Mouse (Mus musculus): ENCODE results near the gene Magi1. TPM values are rescaled to one million over a fixed set of nuclear protein-coding genes. Genes with fewer than 3 reads are reported as not detected.
A peak's percentile ranks its signal among the peaks of the same experiment; 100 is the strongest.

Magi1 gene
- total and polyA plus RNA-seq, 2 experiments, result 4.9 to 17.7 TPM

DNA sequence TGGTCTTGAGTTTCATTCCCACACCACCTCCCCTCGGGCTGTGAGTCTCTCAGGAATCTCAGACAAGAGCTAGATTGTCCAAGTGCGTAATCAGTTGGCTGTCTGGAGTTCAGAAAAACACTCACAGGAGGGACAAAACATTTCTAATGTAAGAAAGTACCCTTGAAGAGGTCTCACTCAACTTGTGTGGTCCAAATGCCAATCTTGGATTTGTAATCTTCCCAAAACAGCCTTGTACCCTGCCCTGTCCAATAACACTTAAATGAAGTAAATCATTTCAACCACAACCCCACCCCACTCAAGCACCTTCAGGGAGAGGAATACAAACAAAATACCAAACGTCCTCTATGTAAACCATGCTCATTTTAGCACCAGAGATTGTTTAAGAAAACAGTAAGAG lies 82.8 kb downstream of the Magi1 start:
- peaks cover 33% of the 10 kb centered on the region for H3K79me2 ChIP-seq (ENCODE audit: control insufficient read depth, insufficient read depth, low read length)
- H3K4me3 ChIP-seq (ENCODE audit: insufficient read depth, low read depth, low read length), result no peak overlapping the region
- no peak for TF ChIP-seq POLR2A (IDR thresholded peaks at IDR 0.05; ENCODE audit: extremely low read depth, insufficient read depth, low read length)
- no peak for TF ChIP-seq CTCF (IDR thresholded peaks at IDR 0.05; ENCODE audit: low read depth, low read length)
- H3K27me3 ChIP-seq (ENCODE audit: control insufficient read depth, insufficient read depth, low read length), result no peaks in the 10 kb centered on the region
- H3K4me1 ChIP-seq (ENCODE audit: control insufficient read depth, insufficient read depth, low read length), result peaks cover 6% of the 10 kb centered on the region
- no peak overlapping the region for H3K27ac ChIP-seq (replicated peaks; ENCODE audit: insufficient read depth, low read depth, low read length)
- no peak for DNase-seq (ENCODE audit: extremely low read depth, low read depth, low spot score)
- no peak overlapping the region for H3K9ac ChIP-seq (ENCODE audit: low read depth, low read length)
- 67% methylated on average over 3 of the region's 3 CpGs for WGBS
- no peaks in the 10 kb centered on the region for H3K36me3 ChIP-seq (ENCODE audit: control insufficient read depth, insufficient read depth, low read length)

DNA sequence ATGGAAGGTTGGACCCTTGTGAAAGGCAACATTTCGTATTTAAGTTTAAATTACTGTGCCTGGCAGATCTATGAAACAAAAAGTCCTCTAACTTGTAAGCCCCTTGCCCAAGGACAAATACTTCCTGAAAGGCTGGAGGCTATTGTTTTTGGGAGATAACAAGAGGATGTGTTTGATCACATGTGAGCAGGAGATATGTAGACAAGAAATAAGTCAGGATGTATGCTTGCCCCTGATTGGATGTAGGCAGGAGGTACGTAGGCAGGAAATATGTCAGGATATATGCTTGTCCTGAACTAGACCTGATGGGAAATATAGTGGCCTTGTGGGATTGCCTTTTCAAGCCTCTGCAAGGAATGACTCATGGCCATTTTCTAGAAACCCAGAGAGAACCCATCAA lies 84.0 kb downstream of the Magi1 start:
- WGBS, result 86% methylated on average over 2 of the region's 2 CpGs
- peak overlapping the region; percentile 26 for H3K27ac ChIP-seq (replicated peaks; ENCODE audit: insufficient read depth, low read depth, low read length)
- TF ChIP-seq CTCF (IDR thresholded peaks at IDR 0.05; ENCODE audit: low read depth, low read length), result no peak
- TF ChIP-seq POLR2A (IDR thresholded peaks at IDR 0.05; ENCODE audit: extremely low read depth, insufficient read depth, low read length), result no peak

GRCm38 (mm10) chr6:94197831-94198230 lies 85.9 kb downstream of the Magi1 start:
- no peak overlapping the region for H3K27ac ChIP-seq (replicated peaks; ENCODE audit: insufficient read depth, low read depth, low read length)
- no peak overlapping the region for H3K9ac ChIP-seq (ENCODE audit: low read depth, low read length)
- peaks cover 27% of the 10 kb centered on the region for H3K79me2 ChIP-seq (ENCODE audit: control insufficient read depth, insufficient read depth, low read length)
- H3K27me3 ChIP-seq (ENCODE audit: control insufficient read depth, insufficient read depth, low read length), result no peaks in the 10 kb centered on the region
- no peaks in the 10 kb centered on the region for H3K36me3 ChIP-seq (ENCODE audit: control insufficient read depth, insufficient read depth, low read length)
- no peak overlapping the region for H3K4me3 ChIP-seq (ENCODE audit: insufficient read depth, low read depth, low read length)
- 89% methylated on average over 1 of the region's 1 CpGs for WGBS
- no peak for DNase-seq (ENCODE audit: extremely low read depth, low read depth, low spot score)
- TF ChIP-seq POLR2A (IDR thresholded peaks at IDR 0.05; ENCODE audit: extremely low read depth, insufficient read depth, low read length), result no peak
- H3K4me1 ChIP-seq (ENCODE audit: control insufficient read depth, insufficient read depth, low read length), result peaks cover 6% of the 10 kb centered on the region; the same call in 1 of the 2 replicates

More for the DNA sequence above, 84.0 kb downstream of the Magi1 start:
- DNase-seq (ENCODE audit: extremely low read depth, low read depth, low spot score), result no peak
- H3K9ac ChIP-seq (ENCODE audit: low read depth, low read length), result no peak overlapping the region
- H3K27me3 ChIP-seq (ENCODE audit: control insufficient read depth, insufficient read depth, low read length), result no peaks in the 10 kb centered on the region
- H3K4me1 ChIP-seq (ENCODE audit: control insufficient read depth, insufficient read depth, low read length), result peaks cover 7% of the 10 kb centered on the region
- peaks cover 38% of the 10 kb centered on the region for H3K79me2 ChIP-seq (ENCODE audit: control insufficient read depth, insufficient read depth, low read length)
- H3K36me3 ChIP-seq (ENCODE audit: control insufficient read depth, insufficient read depth, low read length), result no peaks in the 10 kb centered on the region
- H3K4me3 ChIP-seq (ENCODE audit: insufficient read depth, low read depth, low read length), result no peak overlapping the region

- Histone ChIP-seq H3K4me3 (ENCODE audit: insufficient read depth, low read depth, low read length) (no peak overlapping the region), H3K9ac (ENCODE audit: low read depth, low read length) (no peak overlapping the region), H3K79me2 (ENCODE audit: control insufficient read depth, insufficient read depth, low read length) (peaks cover 28% of the 10 kb centered on the region), H3K27ac (replicated peaks; ENCODE audit: insufficient read depth, low read depth, low read length) (no peak overlapping the region), H3K36me3 (ENCODE audit: control insufficient read depth, insufficient read depth, low read length) (no peaks in the 10 kb centered on the region), H3K4me1 (ENCODE audit: control insufficient read depth, insufficient read depth, low read length) (peaks cover 10% of the 10 kb centered on the region), H3K27me3 (ENCODE audit: control insufficient read depth, insufficient read depth, low read length) (no peaks in the 10 kb centered on the region)
- 78% methylated on average over 14 of the region's 14 CpGs for WGBS
- DNase-seq (ENCODE audit: extremely low read depth, low read depth, low spot score), result no peak
- TF ChIP-seq CTCF (IDR thresholded peaks at IDR 0.05; ENCODE audit: low read depth, low read length), result no peak
Measured at GRCm38 (mm10) chr6:94195303-94195911, 88.3 kb downstream of the Magi1 start.

- H3K36me3 ChIP-seq (ENCODE audit: control insufficient read depth, insufficient read depth, low read length), result no peaks in the 10 kb centered on the region
- no peak overlapping the region for H3K9ac ChIP-seq (ENCODE audit: low read depth, low read length)
- H3K79me2 ChIP-seq (ENCODE audit: control insufficient read depth, insufficient read depth, low read length), result peaks cover 26% of the 10 kb centered on the region; the same call in 1 of the 2 replicates
- peaks cover 12% of the 10 kb centered on the region for H3K4me1 ChIP-seq (ENCODE audit: control insufficient read depth, insufficient read depth, low read length)
- no peaks in the 10 kb centered on the region for H3K27me3 ChIP-seq (ENCODE audit: control insufficient read depth, insufficient read depth, low read length)
- H3K27ac ChIP-seq (replicated peaks; ENCODE audit: insufficient read depth, low read depth, low read length), result no peak overlapping the region
- no peak overlapping the region for H3K4me3 ChIP-seq (ENCODE audit: insufficient read depth, low read depth, low read length)
- DNase-seq (ENCODE audit: extremely low read depth, low read depth, low spot score), result peak; percentile 45
- TF ChIP-seq CTCF (IDR thresholded peaks at IDR 0.05; ENCODE audit: low read depth, low read length), result no peak
- no peak for TF ChIP-seq POLR2A (IDR thresholded peaks at IDR 0.05; ENCODE audit: extremely low read depth, insufficient read depth, low read length)
- WGBS, result 20% methylated on average over 5 of the region's 5 CpGs
Measured at GRCm38 (mm10) chr6:94190830-94191229, 92.9 kb downstream of the Magi1 start.

DNA sequence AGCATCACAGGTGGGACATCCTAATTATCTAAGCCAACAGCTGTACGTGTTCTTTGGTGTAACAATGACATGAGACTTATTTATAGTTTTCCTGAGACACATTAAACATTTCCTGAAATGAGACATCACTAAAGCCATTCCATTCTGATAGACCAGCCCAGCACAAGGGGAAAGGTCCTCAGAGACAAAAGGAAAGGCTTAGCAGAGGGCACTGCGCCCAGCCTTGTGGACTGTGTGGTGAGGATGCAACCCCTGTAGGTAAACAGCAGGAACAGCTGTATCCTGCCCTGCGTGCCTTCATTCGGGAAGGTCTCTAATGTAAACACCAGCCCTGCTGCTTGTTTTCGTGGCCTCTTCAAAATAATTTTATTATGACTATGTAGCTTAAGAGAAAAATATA lies 94.3 kb downstream of the Magi1 start:
- Histone ChIP-seq H3K4me3 (ENCODE audit: insufficient read depth, low read depth, low read length) (no peak overlapping the region), H3K4me1 (ENCODE audit: control insufficient read depth, insufficient read depth, low read length) (peaks cover 16% of the 10 kb centered on the region), H3K27ac (replicated peaks; ENCODE audit: insufficient read depth, low read depth, low read length) (no peak overlapping the region), H3K36me3 (ENCODE audit: control insufficient read depth, insufficient read depth, low read length) (no peaks in the 10 kb centered on the region), H3K27me3 (ENCODE audit: control insufficient read depth, insufficient read depth, low read length) (no peaks in the 10 kb centered on the region), H3K9ac (ENCODE audit: low read depth, low read length) (no peak overlapping the region), H3K79me2 (ENCODE audit: control insufficient read depth, insufficient read depth, low read length) (peaks cover 27% of the 10 kb centered on the region; the same call in 1 of the 2 replicates)
- TF ChIP-seq CTCF (IDR thresholded peaks at IDR 0.05; ENCODE audit: low read depth, low read length) (no peak), POLR2A (IDR thresholded peaks at IDR 0.05; ENCODE audit: extremely low read depth, insufficient read depth, low read length) (no peak)
- WGBS, result 43% methylated on average over 5 of the region's 5 CpGs
- DNase-seq (ENCODE audit: extremely low read depth, low read depth, low spot score), result no peak
